Mouse (Mus musculus) ovary, postnatal 14 days (tissue): ENCODE measurements around the gene Dyrk1a.

Experiments
- DNase-seq: peaks from one replicate; pipeline ENCODE4 v3.0.0; 2022; ENCODE audit warnings: low spot score

Gene Dyrk1a

GRCm38 (mm10) chr16:94559282-94559681 is 10.5 kb upstream of the Dyrk1a start:
- DNase-seq: no peak

- DNase-seq: no peak
Measured at GRCm38 (mm10) chr16:94559782-94560181, 10.0 kb upstream of the Dyrk1a start.

GRCm38 (mm10) chr16:94560618-94561017 is 9.2 kb upstream of the Dyrk1a start:
- DNase-seq: no peak

GRCm38 (mm10) chr16:94566124-94566523 is 3.7 kb upstream of the Dyrk1a start:
- no peak for DNase-seq

- DNase-seq: no peak
Measured at GRCm38 (mm10) chr16:94566834-94567585, 2.8 kb upstream of the Dyrk1a start.

- no peak for DNase-seq
Measured at GRCm38 (mm10) chr16:94567751-94568150, 2.1 kb upstream of the Dyrk1a start.

GRCm38 (mm10) chr16:94568335-94569228 is 1.2 kb upstream of the Dyrk1a start:
- DNase-seq: no peak

- DNase-seq: peak; percentile 44
Measured at GRCm38 (mm10) chr16:94570361-94571041, 691 bp downstream of the Dyrk1a start.

GRCm38 (mm10) chr16:94571111-94571993 is 1.5 kb downstream of the Dyrk1a start:
- no peak for DNase-seq

GRCm38 (mm10) chr16:94572422-94572821 is 2.6 kb downstream of the Dyrk1a start:
- DNase-seq: no peak

- DNase-seq: no peak
Measured at GRCm38 (mm10) chr16:94574025-94574717, 4.4 kb downstream of the Dyrk1a start.

- no peak for DNase-seq
Measured at GRCm38 (mm10) chr16:94574718-94575094, 4.9 kb downstream of the Dyrk1a start.

GRCm38 (mm10) chr16:94575757-94576156 is 5.9 kb downstream of the Dyrk1a start:
- no peak for DNase-seq

- no peak for DNase-seq
Measured at GRCm38 (mm10) chr16:94579348-94579747, 9.5 kb downstream of the Dyrk1a start.

- DNase-seq: peak; percentile 29
Measured at GRCm38 (mm10) chr16:94580844-94581405, 11.1 kb downstream of the Dyrk1a start.

GRCm38 (mm10) chr16:94586349-94586990 is 16.7 kb downstream of the Dyrk1a start:
- no peak for DNase-seq

GRCm38 (mm10) chr16:94587461-94587860 is 17.7 kb downstream of the Dyrk1a start:
- DNase-seq: no peak

GRCm38 (mm10) chr16:94588171-94588570 is 18.4 kb downstream of the Dyrk1a start:
- DNase-seq: no peak

GRCm38 (mm10) chr16:94588974-94589373 is 19.2 kb downstream of the Dyrk1a start:
- no peak for DNase-seq

GRCm38 (mm10) chr16:94589648-94590047 is 19.8 kb downstream of the Dyrk1a start:
- DNase-seq: no peak
